Mouse (Mus musculus) erythroid progenitor cell, adult 5-6 weeks (primary cell): ENCODE results near the gene Lrp6. TPM values are rescaled to one million over a fixed set of nuclear protein-coding genes. Genes with fewer than 3 reads are reported as not detected.

Experiments
- ATAC-seq: replicated peaks from 2 replicates; pipeline ENCODE4 v1.8.0; 2016; ENCODE audit warnings: moderate number of reproducible peaks, mild to moderate bottlenecking, moderate TSS enrichment, inconsistent platforms; ENCODE audit not compliant: poor library complexity, low FRiP score, severe bottlenecking
- total RNA-seq, 2 experiments: library from RNA; stranded (forward) in 1 of 2; stranded (reverse) in 1 of 2; fragments of 150-400 nt in 1 of 2; fragments of 186-747, 209-891 nt in 1 of 2; gene quantifications; 2 replicates each; pipeline versions ENCODE4 v1.2.3 to v1.2.4; 2015 to 2017; ENCODE audit warnings: low replicate concordance in 2 of 2

The Lrp6 gene
- total RNA-seq, 2 experiments from 2014 or later: 6.8 to 14.7 TPM

- no peak for ATAC-seq
Observed at GRCm38 (mm10) chr6:134413706-134414531, 152.8 kb downstream of the Lrp6 start.

GRCm38 (mm10) chr6:134407226-134407625 is 159.5 kb downstream of the Lrp6 start:
- no peak for ATAC-seq

- ATAC-seq: no peak
Observed at GRCm38 (mm10) chr6:134403684-134404070, 163.1 kb downstream of the Lrp6 start.

GRCm38 (mm10) chr6:134402914-134403683 is 163.7 kb downstream of the Lrp6 start:
- ATAC-seq: no peak

Other genes starting within 250 kb of the Lrp6 start
- gene Bcl2l14, start 170.6 kb downstream of the Lrp6 start, total RNA-seq (2015; ENCODE audit: low replicate concordance): not detected in 2 replicates
- not detected in 2 replicates for gene Bcl2l14, start 170.6 kb downstream of the Lrp6 start, total RNA-seq (2017; ENCODE audit: low replicate concordance)
- not detected in 2 replicates for gene Mansc1, start 65.5 kb upstream of the Lrp6 start, total RNA-seq (2015; ENCODE audit: low replicate concordance)
- gene Mansc1, start 65.5 kb upstream of the Lrp6 start, total RNA-seq (2017; ENCODE audit: low replicate concordance): not detected in 2 replicates
- gene Borcs5, start 72.5 kb upstream of the Lrp6 start, total RNA-seq (2015; ENCODE audit: low replicate concordance): 3.8 and 5.0 TPM in 2 replicates
- 0.45 and 6.4 TPM in 2 replicates for gene Borcs5, start 72.5 kb upstream of the Lrp6 start, total RNA-seq (2017; ENCODE audit: low replicate concordance)
- gene Dusp16, start 225.7 kb upstream of the Lrp6 start, total RNA-seq (2015; ENCODE audit: low replicate concordance): 10.5 TPM in 1 of 2 replicates, not detected in the other
- gene Dusp16, start 225.7 kb upstream of the Lrp6 start, total RNA-seq (2017; ENCODE audit: low replicate concordance): 2.9 and 5.0 TPM in 2 replicates